Mouse (Mus musculus) right cerebral cortex, postnatal 25 days (tissue): ENCODE data around the gene Pcdh19.

ENCODE experiments used
- DNase-seq: peaks from one replicate; pipeline ENCODE4 v3.0.0; 2022

Pcdh19 gene

GRCm38 (mm10) chrX:133655876-133656538 lies 32.8 kb downstream of the Pcdh19 start:
- DNase-seq, result no peak

GRCm38 (mm10) chrX:133655196-133655595 lies 33.6 kb downstream of the Pcdh19 start:
- DNase-seq, result no peak

GRCm38 (mm10) chrX:133653071-133653470 lies 35.7 kb downstream of the Pcdh19 start:
- no peak for DNase-seq

- DNase-seq, result no peak
Observed at GRCm38 (mm10) chrX:133650379-133650778, 38.4 kb downstream of the Pcdh19 start.

- DNase-seq, result no peak
Observed at GRCm38 (mm10) chrX:133647809-133648208, 41.0 kb downstream of the Pcdh19 start.

GRCm38 (mm10) chrX:133639445-133639844 lies 49.3 kb downstream of the Pcdh19 start:
- DNase-seq, result no peak

GRCm38 (mm10) chrX:133629538-133629937 lies 59.2 kb downstream of the Pcdh19 start:
- no peak for DNase-seq

- no peak for DNase-seq
Observed at GRCm38 (mm10) chrX:133618222-133618621, 70.6 kb downstream of the Pcdh19 start.

GRCm38 (mm10) chrX:133605828-133606227 lies 83.0 kb downstream of the Pcdh19 start:
- no peak for DNase-seq

GRCm38 (mm10) chrX:133604272-133604671 lies 84.5 kb downstream of the Pcdh19 start:
- no peak for DNase-seq

- DNase-seq, result no peak
Observed at GRCm38 (mm10) chrX:133602068-133602467, 86.7 kb downstream of the Pcdh19 start.

- DNase-seq, result no peak
Observed at GRCm38 (mm10) chrX:133601658-133602057, 87.1 kb downstream of the Pcdh19 start.

GRCm38 (mm10) chrX:133601195-133601594 lies 87.6 kb downstream of the Pcdh19 start:
- no peak for DNase-seq

- DNase-seq, result no peak
Observed at GRCm38 (mm10) chrX:133575601-133576382, 113.0 kb downstream of the Pcdh19 start.

GRCm38 (mm10) chrX:133565355-133565754 lies 123.4 kb downstream of the Pcdh19 start:
- no peak for DNase-seq
